Comparison of ENCODE assay signal across 18 mouse cellular contexts in the genomic region with DNA sequence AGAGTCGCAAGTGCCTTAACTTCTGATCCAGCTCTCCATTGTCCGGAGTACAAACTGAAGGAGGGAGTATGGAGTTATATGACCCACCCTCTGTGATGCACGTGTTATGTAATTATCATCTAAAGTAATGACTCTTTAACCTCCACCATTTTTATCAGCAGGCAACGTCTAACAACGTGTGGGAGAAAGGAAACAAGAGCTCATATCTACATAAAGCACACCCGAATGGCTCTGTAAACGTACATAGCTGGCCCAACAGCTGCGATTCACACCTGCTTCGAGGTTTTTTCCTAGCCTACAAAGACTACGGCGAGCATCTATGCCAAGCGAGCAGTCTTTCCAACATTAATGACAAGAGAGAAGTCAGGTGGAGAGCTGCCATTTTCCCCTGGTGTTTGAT.
A peak's percentile ranks its signal among the peaks of the same experiment; 100 is the strongest.
DNase-seq lines count a peak whose midpoint lies in the region; ATAC-seq lines count a peak whose summit lies in the region.
"Had no signal": no experiment of that assay in that cellular context is flagged by ENCODE, and none has a peak within 500 bp of the region (broad histone marks: within the 10 kb centered on the region; RNA-seq: fewer than 3 reads in every experiment).

No protein-coding gene starts in this region.

- H3K9ac ChIP-seq in heart, embryonic 16.5 days (ENCODE audit: low read length): no peak overlapping the region
- H3K9ac ChIP-seq in liver, embryonic 12.5 days: no peak overlapping the region
- no peak overlapping the region for H3K9ac ChIP-seq in forebrain, embryonic 13.5 days
- H3K9ac ChIP-seq: hindbrain, embryonic 15.5 days had no signal

- no peaks in the 10 kb centered on the region for H3K36me3 ChIP-seq in heart, embryonic 16.5 days (ENCODE audit: control insufficient read depth, insufficient read depth)
- H3K36me3 ChIP-seq in heart, embryonic 10.5 days: no peaks in the 10 kb centered on the region
- no peaks in the 10 kb centered on the region for H3K36me3 ChIP-seq in liver, embryonic 12.5 days
- H3K36me3 ChIP-seq in forebrain, embryonic 10.5 days (replicated peaks): no peaks in the 10 kb centered on the region
- no peaks in the 10 kb centered on the region for H3K36me3 ChIP-seq in forebrain, embryonic 13.5 days (ENCODE audit: poor library complexity, severe bottlenecking)
- H3K36me3 ChIP-seq: hindbrain, embryonic 15.5 days had no signal

- H3K9me3 ChIP-seq in heart, embryonic 16.5 days (replicated peaks; ENCODE audit: control insufficient read depth, low read length): no peaks in the 10 kb centered on the region
- no peaks in the 10 kb centered on the region for H3K9me3 ChIP-seq in heart, embryonic 10.5 days
- no peaks in the 10 kb centered on the region for H3K9me3 ChIP-seq in liver, embryonic 12.5 days (replicated peaks)
- H3K9me3 ChIP-seq in forebrain, embryonic 10.5 days: no peaks in the 10 kb centered on the region
- no peaks in the 10 kb centered on the region for H3K9me3 ChIP-seq in forebrain, embryonic 13.5 days (replicated peaks)
- H3K9me3 ChIP-seq: hindbrain, embryonic 15.5 days had no signal

- 45% methylated on average over 12 of the region's 12 CpGs for WGBS in heart, embryonic 16.5 days
- 65% methylated on average over 12 of the region's 12 CpGs for WGBS in heart, embryonic 10.5 days
- 26% methylated on average over 12 of the region's 12 CpGs for WGBS in liver, embryonic 12.5 days (ENCODE audit: insufficient replicate concordance)
- WGBS in forebrain, embryonic 10.5 days: 92% methylated on average over 12 of the region's 12 CpGs
- WGBS in forebrain, embryonic 13.5 days: 84% methylated on average over 12 of the region's 12 CpGs

- no peak overlapping the region for H3K4me3 ChIP-seq in heart, embryonic 16.5 days (ENCODE audit: low read length)
- H3K4me3 ChIP-seq in heart, embryonic 10.5 days: no peak overlapping the region
- no peak overlapping the region for H3K4me3 ChIP-seq in liver, embryonic 12.5 days
- no peak overlapping the region for H3K4me3 ChIP-seq in forebrain, embryonic 10.5 days
- H3K4me3 ChIP-seq in forebrain, embryonic 13.5 days: no peak overlapping the region
- H3K4me3 ChIP-seq: hindbrain, embryonic 15.5 days had no signal

- peak; percentile 13; the same call in 1 of the 2 replicates for ATAC-seq in heart, embryonic 16.5 days (replicated peaks; ENCODE audit: extremely low read depth, insufficient read depth, low FRiP score)
- ATAC-seq in liver, embryonic 12.5 days: peak; percentile 78
- ATAC-seq in megakaryocyte-erythroid progenitor cell, adult 5-6 weeks (replicated peaks; ENCODE audit: low FRiP score, low TSS enrichment, poor library complexity, severe bottlenecking): peak; percentile 69
- no peak for ATAC-seq in monocyte, adult 5-6 weeks (replicated peaks; ENCODE audit: insufficient number of reproducible peaks, low FRiP score, low TSS enrichment, poor library complexity, severe bottlenecking)
- no peak for ATAC-seq in forebrain, embryonic 13.5 days

- peak overlapping the region; percentile 56; the same call in 1 of the 2 replicates for H3K27ac ChIP-seq in heart, embryonic 16.5 days (ENCODE audit: low read length)
- no peak overlapping the region for H3K27ac ChIP-seq in heart, embryonic 10.5 days
- 0 out of 2 replicates have a peak overlapping the region, but pooled peaks have one; percentile 54 for H3K27ac ChIP-seq in liver, embryonic 12.5 days
- no peak overlapping the region for H3K27ac ChIP-seq in forebrain, embryonic 10.5 days
- H3K27ac ChIP-seq in forebrain, embryonic 13.5 days: no peak overlapping the region
- H3K27ac ChIP-seq: hindbrain, embryonic 15.5 days; kidney, postnatal 0 days had no signal

- no peak for DNase-seq in heart, embryonic 10.5 days (ENCODE audit: low spot score)
- peak; percentile 40 for DNase-seq in thymus, postnatal 4 days
- DNase-seq in forebrain, embryonic 10.5 days (ENCODE audit: extremely low spot score, low spot score): no peak
- DNase-seq: adrenal gland, adult 8-10 months; cerebellum, postnatal 14 days; embryo, embryonic 11 days; heart, adult 11 months; heart, postnatal 36 days; kidney, adult 11 months; lung, adult 2 months had no signal

- no peaks in the 10 kb centered on the region for H3K27me3 ChIP-seq in heart, embryonic 16.5 days (ENCODE audit: control insufficient read depth, insufficient read depth, low read length)
- peaks cover 17% of the 10 kb centered on the region; the same call in 1 of the 2 replicates for H3K27me3 ChIP-seq in heart, embryonic 10.5 days (ENCODE audit: insufficient read depth, poor library complexity, severe bottlenecking)
- H3K27me3 ChIP-seq in liver, embryonic 12.5 days (replicated peaks): no peaks in the 10 kb centered on the region
- H3K27me3 ChIP-seq in forebrain, embryonic 10.5 days (ENCODE audit: poor library complexity, severe bottlenecking): no peaks in the 10 kb centered on the region
- H3K27me3 ChIP-seq in forebrain, embryonic 13.5 days: no peaks in the 10 kb centered on the region
- H3K27me3 ChIP-seq: CH12.LX; hindbrain, embryonic 15.5 days had no signal

- H3K4me2 ChIP-seq in heart, embryonic 16.5 days (ENCODE audit: low read depth, low read length): no peak overlapping the region
- H3K4me2 ChIP-seq in liver, embryonic 12.5 days: no peak overlapping the region
- no peak overlapping the region for H3K4me2 ChIP-seq in forebrain, embryonic 13.5 days
- H3K4me2 ChIP-seq: hindbrain, embryonic 15.5 days had no signal

- peaks cover 30% of the 10 kb centered on the region for H3K4me1 ChIP-seq in heart, embryonic 16.5 days (ENCODE audit: control insufficient read depth, insufficient read depth, low read length)
- peaks cover 26% of the 10 kb centered on the region; the same call in 1 of the 2 replicates for H3K4me1 ChIP-seq in heart, embryonic 10.5 days
- H3K4me1 ChIP-seq in liver, embryonic 12.5 days: peaks cover 80% of the 10 kb centered on the region
- H3K4me1 ChIP-seq in forebrain, embryonic 10.5 days: peaks cover 8% of the 10 kb centered on the region; the same call in 1 of the 2 replicates
- peaks cover 5% of the 10 kb centered on the region; the same call in 1 of the 2 replicates for H3K4me1 ChIP-seq in forebrain, embryonic 13.5 days

Comparison
In these comparisons a context has a peak if more than half of its experiments do, and no peak if none do; other contexts are left out.
1. H3K27ac ChIP-seq: peak in heart, embryonic 16.5 days (single experiment) and liver, embryonic 12.5 days (single experiment); none in heart, embryonic 10.5 days (single experiment), forebrain, embryonic 10.5 days (single experiment) and forebrain, embryonic 13.5 days (single experiment).
2. ATAC-seq: peak in heart, embryonic 16.5 days (single experiment), liver, embryonic 12.5 days (single experiment) and megakaryocyte-erythroid progenitor cell, adult 5-6 weeks (single experiment); none in monocyte, adult 5-6 weeks (single experiment) and forebrain, embryonic 13.5 days (single experiment).